Mouse (Mus musculus): ENCODE measurements at regions not wholly inside any gene's neighbourhood (a gene's known extent, or its start where the extent isn't known, plus 50 kb on each side); places are given as distances from the start of the nearest gene placed in this dataset.

DNA sequence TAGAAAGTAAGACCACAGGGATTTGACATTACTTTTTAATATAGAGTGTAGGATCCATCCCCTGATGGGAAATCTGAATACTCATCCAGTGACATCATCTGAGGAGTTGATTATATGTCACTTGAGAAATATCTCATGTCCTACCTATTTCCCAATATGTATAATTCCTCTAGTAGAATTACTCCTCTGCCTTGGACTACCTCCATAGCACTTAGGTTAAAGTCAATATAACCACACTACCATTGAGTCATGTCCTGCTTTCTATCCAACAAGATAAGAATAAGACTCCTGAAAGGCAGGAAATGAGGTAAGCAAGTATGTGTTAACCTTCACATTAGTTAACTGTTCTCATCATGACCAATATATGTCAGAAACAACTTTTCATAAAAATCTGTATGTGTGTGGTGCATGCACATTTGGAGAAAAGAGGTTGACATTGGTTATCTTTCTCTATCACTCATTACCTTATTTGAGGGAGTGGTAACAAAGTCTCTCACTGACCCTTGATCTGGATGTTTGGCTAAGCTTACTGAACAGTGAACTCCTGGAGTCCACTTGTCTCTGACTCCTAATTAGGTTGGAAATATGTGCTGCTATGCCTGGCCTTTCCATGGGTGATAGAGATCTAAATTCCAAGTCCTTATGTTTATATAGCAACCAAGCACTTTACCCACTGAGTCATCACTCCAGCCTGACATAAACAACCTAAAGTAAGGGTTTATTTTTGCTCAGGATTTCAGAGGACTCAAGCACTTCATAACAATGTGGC is 292.0 kb upstream of the Pitrm1 start:
- no peak for DNase-seq (ENCODE audit: low spot score)

DNA sequence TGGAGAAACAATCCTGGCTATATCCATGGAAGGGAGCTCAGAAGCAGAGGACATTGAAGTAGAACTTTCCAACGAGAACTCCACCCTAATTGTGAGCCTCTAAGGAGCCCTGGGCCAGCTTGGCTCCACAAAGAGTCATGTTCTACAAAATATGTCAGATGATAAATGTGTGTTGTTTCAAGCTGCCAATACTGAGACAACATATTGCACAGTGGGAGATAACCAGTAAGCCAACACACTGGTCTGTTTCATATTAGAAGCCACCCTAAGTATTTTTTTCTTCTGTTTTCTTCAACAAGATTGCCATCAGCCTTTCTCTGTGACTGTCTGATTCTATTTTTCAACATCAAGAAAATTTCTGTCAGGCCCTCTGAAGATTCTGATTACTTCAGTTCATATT is 289.5 kb upstream of the Pitrm1 start:
- DNase-seq (ENCODE audit: low spot score): no peak

DNA sequence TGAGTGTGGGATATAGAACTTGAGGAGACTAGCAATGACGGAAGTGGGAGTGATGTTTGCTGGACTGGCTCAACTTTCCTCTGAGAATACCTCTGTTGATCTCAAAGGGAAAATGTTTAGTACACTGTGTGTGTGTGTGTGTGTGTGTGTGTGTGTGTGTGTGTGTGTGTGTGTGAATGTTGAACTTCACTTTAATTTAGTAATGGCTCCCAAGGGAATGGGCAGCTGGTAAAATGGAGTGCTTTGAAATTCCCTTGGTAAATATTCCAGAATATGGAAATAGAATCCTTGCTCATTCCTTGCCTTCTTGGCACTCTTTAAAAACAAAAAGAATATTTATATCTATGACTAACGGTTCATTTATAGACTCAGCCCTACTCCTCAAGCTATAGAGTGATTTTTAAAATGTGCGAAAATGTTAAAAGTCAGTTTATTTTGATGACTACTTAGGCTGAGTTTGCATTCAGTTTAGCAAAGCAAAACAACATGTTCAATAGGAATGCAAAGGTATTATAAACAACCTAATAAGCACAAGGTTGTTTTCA is 287.6 kb upstream of the Pitrm1 start:
- no peak for DNase-seq (ENCODE audit: low spot score)

DNA sequence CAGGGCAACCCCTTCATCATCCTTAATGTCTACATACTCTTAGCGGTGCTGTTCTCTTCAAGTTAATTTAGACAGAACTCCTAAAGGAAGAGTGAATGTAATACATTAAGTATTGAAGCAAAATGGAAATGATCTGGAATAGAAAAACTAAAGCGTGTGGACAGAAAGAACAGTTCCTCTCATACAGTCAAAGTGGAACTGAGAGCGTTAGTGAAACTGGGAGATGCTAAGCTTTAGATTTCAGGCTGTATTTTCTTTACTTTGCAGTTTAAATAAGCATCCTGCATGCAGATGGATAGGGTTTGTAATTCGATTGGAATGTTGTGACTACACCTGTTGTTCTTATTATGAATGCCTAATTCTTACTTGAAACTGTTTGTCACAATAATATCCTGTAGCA is 286.5 kb upstream of the Pitrm1 start:
- DNase-seq (ENCODE audit: low spot score): no peak

DNA sequence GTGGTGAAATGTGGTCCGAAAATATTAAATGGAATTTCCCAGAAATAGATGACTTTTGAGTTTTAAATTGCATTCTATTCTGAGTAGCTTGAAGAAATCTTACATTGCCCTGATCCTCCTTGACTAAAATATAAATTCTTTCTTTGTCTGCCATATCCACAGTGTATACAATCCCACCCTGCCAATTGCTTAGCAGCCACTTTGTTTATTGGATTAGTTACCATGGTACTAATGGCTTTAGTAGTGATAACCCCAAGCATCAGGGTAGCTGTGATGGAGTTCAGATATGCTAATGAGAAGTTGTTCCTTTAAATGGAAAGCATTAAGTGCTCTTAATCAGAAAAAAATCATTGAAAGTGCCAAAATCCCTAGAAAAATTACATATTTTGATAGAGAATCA is 277.4 kb upstream of the Pitrm1 start:
- DNase-seq (ENCODE audit: low spot score): no peak

DNA sequence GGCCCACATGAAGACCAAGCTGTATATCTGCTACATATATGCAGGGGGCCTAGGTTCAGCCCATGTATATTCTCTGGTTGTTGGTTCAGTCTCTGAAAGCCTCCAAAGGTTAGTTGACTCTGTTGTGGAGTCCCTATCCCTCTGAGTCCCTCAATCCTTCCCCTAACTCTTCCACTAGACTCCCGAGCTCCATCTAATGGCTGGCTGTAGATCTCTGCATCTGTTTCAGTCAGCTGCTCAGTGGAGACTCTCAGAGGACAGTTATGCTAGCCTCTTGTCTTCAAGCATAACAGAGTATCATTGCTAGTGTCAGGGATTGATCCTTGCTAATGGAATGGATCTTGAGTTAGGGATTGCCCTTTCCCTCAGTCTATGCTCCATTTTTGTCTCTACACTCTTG is 275.0 kb upstream of the Pitrm1 start:
- no peak for DNase-seq (ENCODE audit: low spot score)

DNA sequence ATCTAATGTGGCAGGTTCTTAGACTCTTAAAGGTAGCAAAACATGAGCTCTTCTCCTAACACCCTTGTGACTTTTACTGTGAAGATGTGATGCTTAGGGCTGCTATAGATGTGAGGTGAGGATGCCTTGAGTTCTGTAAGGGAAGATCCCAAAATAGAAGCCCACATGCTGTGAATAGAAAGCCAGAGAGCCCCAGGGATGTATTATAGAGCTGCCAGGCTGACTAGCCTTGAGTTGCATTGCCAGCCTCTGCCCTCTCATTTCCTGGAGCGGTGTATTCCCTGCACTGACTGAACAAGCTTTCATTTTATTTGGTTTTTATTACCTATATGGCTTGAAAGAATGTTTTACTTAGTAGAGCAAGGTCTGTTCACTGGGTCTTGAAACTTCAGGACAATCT is 267.9 kb upstream of the Pitrm1 start:
- DNase-seq (ENCODE audit: low spot score): no peak

DNA sequence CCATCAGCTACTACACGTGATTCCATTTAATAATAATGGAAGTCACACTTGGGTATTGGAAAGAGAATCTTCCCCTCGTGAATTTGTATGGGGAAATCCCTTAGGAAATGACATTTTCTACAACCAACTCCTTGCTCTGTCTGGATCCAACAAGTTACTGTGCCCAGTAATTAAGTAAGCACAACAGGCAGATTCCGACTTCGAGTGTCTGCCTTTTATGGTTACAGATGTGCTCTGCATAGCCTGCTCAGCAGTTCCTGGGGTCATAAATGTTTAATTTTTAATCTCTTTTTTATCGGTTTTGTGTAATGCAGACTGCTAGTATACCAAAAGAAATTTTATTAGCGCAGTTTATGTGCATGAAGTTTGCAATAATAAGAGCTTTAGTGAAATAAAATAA is 259.8 kb upstream of the Pitrm1 start:
- no peak for DNase-seq (ENCODE audit: low spot score)

DNA sequence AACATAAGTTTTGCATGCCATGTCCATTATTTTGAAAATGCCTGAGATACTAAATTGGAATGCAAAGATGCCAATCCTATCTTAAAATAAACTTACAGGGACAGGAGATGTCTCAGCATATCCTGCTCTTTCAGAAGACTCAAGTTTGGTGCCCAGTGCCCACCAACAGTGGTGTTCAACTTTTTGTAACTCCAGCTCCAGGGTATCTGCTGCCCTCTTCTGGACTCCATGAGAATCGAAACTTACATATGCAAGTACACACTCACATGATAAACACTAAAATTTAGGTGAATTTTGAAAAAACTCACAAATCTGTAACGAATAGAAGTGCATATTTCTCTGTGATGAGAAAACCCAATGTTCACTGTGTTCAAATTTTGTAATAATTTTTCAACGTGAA is 255.9 kb upstream of the Pitrm1 start:
- no peak for DNase-seq (ENCODE audit: low spot score)

DNA sequence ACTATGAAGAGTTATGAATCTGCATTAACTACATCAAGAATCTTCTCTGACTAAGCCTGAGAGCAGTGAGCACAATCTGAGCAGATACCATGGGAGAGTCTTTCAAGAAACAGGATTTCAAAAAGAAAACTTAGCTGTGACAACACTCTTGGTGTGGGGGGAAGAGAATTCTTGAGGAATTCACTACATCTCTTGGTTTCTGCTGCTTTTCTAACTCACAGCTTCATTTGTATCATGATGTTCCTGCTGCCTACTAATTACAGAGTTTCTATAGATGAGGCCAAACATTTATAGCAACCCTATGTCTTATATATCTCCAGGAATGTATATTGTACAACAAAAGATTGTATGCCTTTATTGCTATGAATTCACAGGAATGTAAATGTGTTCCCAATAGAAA is 242.2 kb upstream of the Pitrm1 start:
- DNase-seq (ENCODE audit: low spot score): no peak

DNA sequence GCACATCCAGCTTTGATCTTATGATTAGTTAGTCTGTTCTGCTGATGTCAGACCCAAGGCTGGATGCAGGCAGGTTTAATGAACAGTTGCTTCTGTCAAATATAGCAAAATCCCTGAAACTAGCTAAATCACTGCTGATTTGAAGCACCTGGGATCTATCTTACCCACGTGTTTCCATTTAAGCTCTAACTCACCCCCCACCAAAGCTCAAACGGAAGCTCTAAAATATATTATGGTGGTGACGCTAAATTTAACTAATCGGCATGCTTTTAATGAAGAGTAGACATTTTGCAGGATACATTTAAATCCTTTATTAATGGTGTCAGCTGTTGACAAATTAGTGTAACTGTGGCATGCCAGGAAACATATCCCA is 241.3 kb upstream of the Pitrm1 start:
- DNase-seq (ENCODE audit: low spot score): no peak

DNA sequence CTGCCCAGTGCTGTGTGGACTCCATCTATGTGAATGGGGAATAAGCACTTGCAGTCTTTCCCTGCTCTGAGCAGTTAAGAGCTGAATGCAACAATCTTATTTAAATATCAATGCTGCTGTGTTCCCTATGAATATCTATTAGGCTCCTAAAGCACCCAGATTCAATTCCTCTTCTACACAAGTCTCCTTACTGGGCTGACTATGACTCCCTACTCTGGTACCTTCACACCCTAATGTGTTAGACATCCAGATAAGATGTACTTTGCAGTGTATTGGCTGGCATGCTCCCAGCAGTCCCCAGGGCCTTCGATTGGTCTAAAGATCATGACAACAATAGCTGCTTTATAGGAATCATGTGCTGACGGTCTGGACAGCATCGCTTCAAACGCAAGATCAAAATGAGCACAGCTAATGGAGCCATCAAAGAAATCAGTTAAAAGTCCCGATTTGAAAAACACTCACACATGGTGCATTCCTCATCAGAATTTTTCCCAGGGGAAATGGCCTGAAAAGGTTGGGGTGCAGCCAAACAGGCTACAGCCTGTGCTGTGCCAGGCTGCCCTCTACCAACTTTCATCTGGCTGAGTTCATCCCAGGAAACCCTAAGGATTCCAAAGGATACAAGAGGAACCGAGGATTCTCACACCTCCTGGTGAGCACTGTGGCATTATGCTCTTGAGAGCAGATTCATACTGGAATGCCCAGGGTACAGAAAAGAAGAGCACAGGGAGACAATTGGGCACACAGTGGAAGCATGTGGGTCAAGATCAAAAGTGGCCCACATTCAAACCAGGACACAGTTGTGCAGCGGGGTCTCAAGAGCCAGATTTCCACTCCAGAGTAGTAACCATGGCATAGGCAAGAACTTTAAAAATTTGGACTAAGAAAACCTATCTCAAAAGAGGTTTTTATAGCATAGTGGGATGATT is 240.7 kb upstream of the Pitrm1 start:
- DNase-seq (ENCODE audit: low spot score): no peak

DNA sequence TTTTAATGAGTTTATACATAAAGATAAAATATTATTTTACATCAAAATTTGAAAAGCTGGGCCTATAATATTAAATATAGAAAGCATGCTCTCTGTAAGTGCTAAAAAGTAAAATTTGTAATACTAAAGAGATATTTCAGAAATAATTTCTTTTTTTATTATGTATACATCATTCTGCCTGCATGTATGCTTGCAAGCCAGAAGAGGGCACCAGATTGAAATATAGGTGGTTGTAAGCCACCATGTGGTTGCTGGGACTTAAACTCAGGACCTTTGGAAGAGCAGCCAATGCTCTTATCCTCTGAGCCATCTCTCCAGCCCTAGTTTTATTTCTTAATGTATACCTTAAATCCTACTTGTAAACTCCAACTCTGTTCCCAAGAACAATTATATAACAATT is 231.7 kb upstream of the Pitrm1 start:
- DNase-seq (ENCODE audit: low spot score): no peak

DNA sequence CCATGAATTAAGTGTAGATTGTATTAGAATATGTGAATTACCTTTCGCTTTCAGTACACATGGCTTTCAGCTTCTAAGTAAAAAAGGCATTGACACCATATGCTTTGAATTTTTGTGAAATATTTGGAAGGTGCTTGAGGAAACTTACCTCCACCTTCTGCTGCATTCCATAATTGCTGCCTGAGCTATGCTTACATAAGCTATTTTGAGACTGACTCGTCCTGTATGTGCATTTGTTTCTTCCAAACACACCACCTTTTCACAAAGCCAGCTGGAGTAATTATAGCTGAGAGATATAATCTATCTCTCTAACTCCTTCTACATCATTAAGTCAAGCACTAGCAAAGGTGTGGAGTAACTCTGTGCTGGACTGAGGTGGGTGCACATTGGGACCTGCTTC is 224.0 kb upstream of the Pitrm1 start:
- no peak for DNase-seq (ENCODE audit: low spot score)

DNA sequence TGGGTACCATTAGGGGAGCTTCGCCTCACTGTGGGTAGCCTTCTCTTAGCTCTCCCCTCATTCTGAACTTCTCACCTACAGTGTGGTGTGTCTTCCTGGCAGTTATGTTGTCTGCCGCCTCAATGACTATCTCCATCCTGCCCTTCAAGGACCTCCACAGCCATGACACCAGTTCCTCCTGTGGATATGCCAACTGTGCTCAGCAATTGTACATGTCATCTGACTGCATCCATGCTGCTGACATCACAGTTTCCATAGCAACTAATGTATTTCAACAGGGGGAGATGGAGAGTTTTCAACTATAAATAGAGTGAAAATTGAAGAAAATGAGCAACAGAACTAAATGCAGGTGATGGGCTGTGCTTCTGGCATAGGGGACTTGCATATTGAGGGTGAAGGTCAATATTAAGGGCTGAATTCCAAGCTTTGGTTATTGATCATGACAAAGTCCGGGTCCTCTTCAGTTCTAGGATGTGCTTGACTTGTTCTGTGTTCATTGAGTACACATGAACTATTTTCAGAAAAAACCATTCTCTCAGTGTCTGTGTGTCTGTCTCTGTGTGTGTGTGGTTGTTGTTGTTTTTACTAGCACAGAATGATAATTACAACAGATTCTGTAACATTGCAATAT is 217.5 kb upstream of the Pitrm1 start:
- no peak for DNase-seq (ENCODE audit: low spot score)

DNA sequence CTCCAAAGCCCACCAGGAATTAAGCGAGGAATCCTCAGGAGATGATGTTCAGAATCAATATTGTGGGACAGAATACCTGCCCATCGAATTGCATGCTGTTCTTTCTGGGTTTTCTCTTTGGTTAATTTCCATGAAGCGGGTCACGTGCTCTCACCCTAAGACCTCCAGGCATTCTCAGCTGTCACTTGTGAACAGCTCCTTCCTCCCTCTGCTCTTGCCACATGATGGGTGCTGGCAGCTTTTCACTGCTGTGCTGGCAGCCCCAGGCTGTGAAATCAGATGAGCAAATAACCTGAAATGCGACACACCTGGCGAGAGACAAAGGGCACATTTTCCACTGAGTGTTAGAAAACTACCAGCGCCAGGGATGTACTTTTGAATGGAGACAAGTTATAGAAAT is 207.8 kb upstream of the Pitrm1 start:
- DNase-seq (ENCODE audit: low spot score): no peak

DNA sequence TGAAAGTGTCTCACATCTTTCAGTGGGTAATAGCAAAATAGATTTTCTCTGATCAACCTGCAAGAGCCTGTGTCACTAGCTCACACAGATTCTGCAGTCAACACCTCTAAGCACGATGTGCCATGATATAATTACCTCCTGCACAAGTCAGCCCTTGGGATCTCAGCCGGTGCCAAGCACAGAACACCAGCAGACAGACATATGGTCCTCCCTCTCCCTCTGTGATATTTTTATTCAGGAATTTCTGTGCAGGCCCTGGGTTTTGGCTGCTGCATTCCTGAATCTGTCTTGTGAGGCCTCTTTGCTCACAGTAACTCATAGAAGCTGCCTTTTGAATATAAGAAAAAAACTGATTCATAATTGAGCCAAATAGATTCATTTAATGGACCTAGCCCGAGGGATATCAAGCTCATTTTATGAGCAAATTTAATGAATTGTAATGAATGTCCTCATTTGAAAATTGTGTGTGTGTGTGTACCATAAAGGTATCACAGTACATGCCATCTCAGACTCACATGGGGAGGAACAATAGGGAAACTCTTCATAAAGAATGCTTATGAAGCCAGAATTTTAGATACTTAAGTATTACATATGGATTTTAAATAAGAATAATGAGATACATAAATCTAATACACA is 206.7 kb upstream of the Pitrm1 start:
- DNase-seq (ENCODE audit: low spot score): no peak

DNA sequence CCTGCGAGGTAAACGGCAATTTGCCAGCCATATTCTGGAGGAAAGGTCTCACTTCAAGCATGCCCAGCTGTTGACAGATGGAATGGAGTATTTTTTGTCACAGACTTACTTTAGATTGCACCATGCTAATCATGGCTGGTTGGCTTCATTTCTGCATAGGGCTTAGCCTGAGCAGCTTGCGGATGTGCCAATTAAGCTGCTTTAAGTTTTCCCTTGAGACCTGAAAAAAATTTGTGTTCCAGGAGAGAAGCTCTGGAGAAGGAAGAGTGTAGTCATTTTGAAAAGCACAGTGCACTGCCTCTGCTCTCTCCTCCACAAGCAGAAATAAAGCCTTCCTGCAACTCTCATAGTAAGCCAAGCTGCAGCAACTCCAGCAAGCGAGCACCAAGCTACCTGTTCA is 182.8 kb upstream of the Pitrm1 start:
- DNase-seq (ENCODE audit: low spot score): no peak

DNA sequence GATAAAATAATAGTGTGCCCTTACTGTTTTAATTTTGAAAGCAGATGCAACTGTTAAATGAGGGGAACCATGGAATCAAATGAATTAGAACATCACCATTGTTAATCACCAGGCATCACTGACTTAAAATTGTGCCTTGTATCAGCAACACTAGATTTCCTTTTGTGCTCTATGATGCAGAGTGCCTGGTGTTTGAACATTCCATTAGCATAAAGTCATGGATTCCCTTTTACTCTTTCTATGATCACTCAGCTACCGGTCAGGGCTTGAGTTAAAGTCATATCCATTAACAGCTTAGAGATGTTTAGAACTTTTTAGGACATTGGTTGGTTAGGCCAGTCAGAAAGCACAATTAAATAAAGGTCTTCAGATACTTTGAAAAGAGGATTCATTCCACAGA is 180.3 kb upstream of the Pitrm1 start:
- no peak for DNase-seq (ENCODE audit: low spot score)

DNA sequence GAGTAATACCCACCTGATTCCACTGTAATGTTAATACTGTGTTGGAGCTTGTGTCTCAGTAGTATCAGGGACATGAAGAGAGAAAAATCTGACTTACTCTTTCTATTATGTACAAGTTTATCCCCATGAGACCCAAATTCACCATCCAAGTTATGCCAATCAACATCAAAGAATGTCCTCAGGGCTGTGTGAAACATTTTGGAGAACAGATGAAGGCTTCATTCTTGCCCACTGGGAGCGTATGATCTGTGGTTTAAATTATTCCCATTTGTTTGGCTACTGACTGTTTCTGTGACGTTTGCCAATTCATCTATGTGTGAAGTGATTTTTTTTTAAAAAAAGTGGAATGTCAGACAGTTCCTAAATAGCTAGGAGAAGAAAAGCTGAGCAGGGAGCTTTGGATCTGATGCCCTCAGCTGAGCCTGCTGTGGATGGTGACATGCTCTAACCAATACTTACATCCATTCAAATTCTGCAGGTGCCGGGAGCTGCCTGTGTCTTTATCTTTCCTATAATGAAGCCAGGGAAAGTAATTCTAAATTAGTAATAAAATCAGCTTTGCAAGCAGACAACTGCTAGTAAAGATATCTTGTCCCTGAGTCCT is 173.3 kb upstream of the Pitrm1 start:
- no peak for DNase-seq (ENCODE audit: low spot score)

DNA sequence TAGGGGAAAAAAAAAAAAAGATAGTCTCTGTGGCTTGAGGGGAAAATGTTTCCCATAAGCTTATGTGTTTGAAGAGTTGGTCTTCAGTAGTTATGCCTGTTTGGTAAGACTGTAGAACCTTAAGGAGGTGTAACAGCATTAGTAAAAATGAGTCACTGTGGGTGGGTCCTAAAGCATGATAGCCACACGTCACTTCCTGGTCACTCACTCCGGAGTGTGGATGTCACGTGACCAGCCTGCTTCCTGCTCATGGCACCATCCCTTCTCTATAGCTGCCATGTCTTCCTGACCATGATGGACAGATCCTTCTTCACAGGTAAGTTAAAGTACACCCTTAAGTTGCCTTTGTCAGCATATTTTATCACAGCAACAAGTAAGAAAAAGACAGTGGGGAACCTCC is 170.0 kb upstream of the Pitrm1 start:
- no peak for DNase-seq (ENCODE audit: low spot score)
